Mouse (Mus musculus) forebrain, embryonic 11.5 days (tissue): ENCODE results near the gene Asna1. TPM values are rescaled to one million over a fixed set of nuclear protein-coding genes. Genes with fewer than 3 reads are reported as not detected.

Experiments
- ATAC-seq: fragments of 200-750 bp; cut with Nextera tagmentation; replicated peaks from 2 replicates; pipeline ENCODE4 v1.8.0; 2017; ENCODE audit warnings: moderate TSS enrichment; ENCODE audit not compliant: low FRiP score
- DNase-seq: peaks from one replicate; pipeline ENCODE4 v3.0.0-alpha.2; 2017; ENCODE audit warnings: low spot score
- H3K27ac ChIP-seq: fragments of 300-500 bp; sonication (generic); 2 replicates; pipeline ENCODE4 v1.5.1; 2014; ENCODE audit warnings: low read depth, low read length
- H3K27me3 ChIP-seq: fragments of 300-500 bp; sonication (generic); 2 replicates; pipeline ENCODE4 v1.6.1; 2014; ENCODE audit warnings: mild to moderate bottlenecking, low read length, mixed read lengths; ENCODE audit not compliant: control insufficient read depth, insufficient read depth
- H3K36me3 ChIP-seq: fragments of 300-500 bp; sonication (generic); 2 replicates; pipeline ENCODE4 v1.6.1; 2014; ENCODE audit warnings: mild to moderate bottlenecking, low read length, moderate library complexity, mixed read lengths; ENCODE audit not compliant: control insufficient read depth, insufficient read depth
- H3K4me1 ChIP-seq: fragments of 300-500 bp; sonication (generic); replicated peaks from 2 replicates; pipeline ENCODE4 v1.6.1; 2014; ENCODE audit warnings: low read length, mixed read lengths; ENCODE audit not compliant: control insufficient read depth, insufficient read depth
- H3K4me2 ChIP-seq: fragments of 300-500 bp; sonication (generic); 2 replicates; pipeline ENCODE4 v1.6.1; 2014; ENCODE audit warnings: low read depth, mild to moderate bottlenecking, low read length, moderate library complexity, mixed read lengths; ENCODE audit not compliant: severe bottlenecking
- H3K4me3 ChIP-seq: fragments of 300-500 bp; sonication (generic); 2 replicates; pipeline ENCODE4 v1.5.1; 2014; ENCODE audit warnings: low read depth, low read length
- H3K9ac ChIP-seq: fragments of 300-500 bp; sonication (generic); 2 replicates; pipeline ENCODE4 v1.6.1; 2014; ENCODE audit warnings: low read length
- H3K9me3 ChIP-seq: fragments of 300-500 bp; sonication (generic); 2 replicates; pipeline ENCODE4 v1.6.1; 2016; ENCODE audit warnings: low read length, mixed read lengths; ENCODE audit not compliant: control insufficient read depth
- WGBS: fragments of 180-500 bp; shearing (Covaris S2); extraction: QIAGEN DNeasy Blood & Tissue Kit; methylation state at CpG from one replicate; pipeline ENCODE4 v1.1.7; 2014; 5-methylcytosine and 5-hydroxymethylcytosine counted together
- polyA plus RNA-seq: library from polyadenylated mRNA; unstranded; fragments of >200 nt; fragmentation: Nextera tagmentation; extraction: Ambion mirVana; gene quantifications from 2 replicates; pipeline ENCODE4 v1.2.1, GENCODE M21; 2014

The Asna1 gene
- polyA plus RNA-seq, 1 experiment from 2014 or later, result 118 TPM

- WGBS, result 25% methylated on average over 2 of the region's 2 CpGs
- Histone ChIP-seq H3K27me3 (no peaks in the 10 kb centered on the region), H3K9ac (peak overlapping the region; percentile 99), H3K4me3 (peak overlapping the region; percentile 98), H3K9me3 (no peaks in the 10 kb centered on the region), H3K4me2 (peak overlapping the region; percentile 80), H3K36me3 (peaks cover 15% of the 10 kb centered on the region; the same call in 1 of the 2 replicates), H3K4me1 (peaks cover 18% of the 10 kb centered on the region), H3K27ac (no peak overlapping the region)
- no peak for DNase-seq
- ATAC-seq, result no peak
Observed at GRCm38 (mm10) chr8:85027922-85028321, 2.8 kb upstream of the Asna1 start.

- no peaks in the 10 kb centered on the region for H3K27me3 ChIP-seq
- 1% methylated on average over 13 of the region's 13 CpGs for WGBS
- peaks cover 15% of the 10 kb centered on the region; the same call in 1 of the 2 replicates for H3K36me3 ChIP-seq
- peak overlapping the region; percentile 98 for H3K4me3 ChIP-seq
- H3K9me3 ChIP-seq, result no peaks in the 10 kb centered on the region
- peak overlapping the region; percentile 81; the same call in 1 of the 2 replicates for H3K27ac ChIP-seq
- no peak for DNase-seq
- ATAC-seq, result no peak
- H3K4me2 ChIP-seq, result peak overlapping the region; percentile 80
- peak overlapping the region; percentile 99 for H3K9ac ChIP-seq
- H3K4me1 ChIP-seq, result peaks cover 18% of the 10 kb centered on the region
Observed at GRCm38 (mm10) chr8:85027516-85027855, 2.4 kb upstream of the Asna1 start.

- peak within 1 kb of the TSS; percentile 98 for H3K4me3 ChIP-seq
- peak within 1 kb of the TSS; percentile 99 for H3K9ac ChIP-seq
- H3K4me1 ChIP-seq, result peaks cover 18% of the 10 kb centered on the region
- DNase-seq (peak; percentile 96), ATAC-seq (peak; percentile 84)
- under 1% methylated on average over 68 of the region's 75 CpGs for WGBS
- peaks cover 15% of the 10 kb centered on the region; the same call in 1 of the 2 replicates for H3K36me3 ChIP-seq
- H3K27me3 ChIP-seq, result no peaks in the 10 kb centered on the region
- H3K9me3 ChIP-seq, result no peaks in the 10 kb centered on the region
- H3K27ac ChIP-seq, result peak within 1 kb of the TSS; percentile 81
- peak within 1 kb of the TSS; percentile 93 for H3K4me2 ChIP-seq
Observed at GRCm38 (mm10) chr8:85026670-85027515, 1.8 kb upstream of the Asna1 start, which contains the start of gene Trir. TSS of gene Trir (plus strand) at chr8:85026823.

- no peaks in the 10 kb centered on the region for H3K27me3 ChIP-seq
- no peaks in the 10 kb centered on the region for H3K9me3 ChIP-seq
- peaks cover 7% of the 10 kb centered on the region; the same call in 1 of the 2 replicates for H3K36me3 ChIP-seq
- H3K4me2 ChIP-seq, result peak overlapping the region; percentile 6; the same call in 1 of the 2 replicates
- 99% methylated on average over 3 of the region's 3 CpGs for WGBS
- no peak overlapping the region; the same call in 1 of the 2 replicates for H3K4me3 ChIP-seq
- no peak overlapping the region for H3K9ac ChIP-seq
- DNase-seq, result peak; percentile 47
- ATAC-seq, result no peak
- H3K27ac ChIP-seq, result no peak overlapping the region
- H3K4me1 ChIP-seq, result peaks cover 18% of the 10 kb centered on the region
Observed at GRCm38 (mm10) chr8:85023846-85024245, 1.2 kb downstream of the Asna1 start.

GRCm38 (mm10) chr8:85021514-85022055 lies 3.5 kb downstream of the Asna1 start:
- WGBS, result 97% methylated on average over 3 of the region's 3 CpGs
- Histone ChIP-seq H3K4me1 (peaks cover 9% of the 10 kb centered on the region), H3K36me3 (peaks cover 7% of the 10 kb centered on the region; the same call in 1 of the 2 replicates), H3K9ac (no peak overlapping the region), H3K4me3 (no peak overlapping the region), H3K27me3 (no peaks in the 10 kb centered on the region), H3K4me2 (no peak overlapping the region), H3K9me3 (no peaks in the 10 kb centered on the region), H3K27ac (no peak overlapping the region)
- ATAC-seq, result no peak
- peak; percentile 32 for DNase-seq

- H3K9me3 ChIP-seq, result no peaks in the 10 kb centered on the region
- ATAC-seq (no peak), DNase-seq (no peak)
- peaks cover 3% of the 10 kb centered on the region; the same call in 1 of the 2 replicates for H3K27me3 ChIP-seq
- H3K9ac ChIP-seq, result no peak overlapping the region
- no peak overlapping the region for H3K4me3 ChIP-seq
- H3K27ac ChIP-seq, result no peak overlapping the region
- 0 out of 2 replicates have a peak, but pooled peaks cover 1% of the 10 kb centered on the region for H3K4me1 ChIP-seq
- WGBS, result 22% methylated on average over 5 of the region's 5 CpGs
- H3K4me2 ChIP-seq, result no peak overlapping the region
- H3K36me3 ChIP-seq, result peaks cover 2% of the 10 kb centered on the region; the same call in 1 of the 2 replicates
Observed at GRCm38 (mm10) chr8:85017209-85017608, 7.9 kb downstream of the Asna1 start.

- WGBS, result 70% methylated on average over 10 of the region's 10 CpGs
- peaks cover 2% of the 10 kb centered on the region; the same call in 1 of the 2 replicates for H3K36me3 ChIP-seq
- no peak overlapping the region for H3K9ac ChIP-seq
- H3K4me3 ChIP-seq, result no peak overlapping the region
- H3K9me3 ChIP-seq, result no peaks in the 10 kb centered on the region
- H3K4me2 ChIP-seq, result no peak overlapping the region
- H3K27ac ChIP-seq, result no peak overlapping the region
- 0 out of 2 replicates have a peak, but pooled peaks cover 1% of the 10 kb centered on the region for H3K4me1 ChIP-seq
- H3K27me3 ChIP-seq, result peaks cover 4% of the 10 kb centered on the region; the same call in 1 of the 2 replicates
- ATAC-seq (no peak), DNase-seq (no peak)
Observed at GRCm38 (mm10) chr8:85016724-85017123, 8.4 kb downstream of the Asna1 start.

- H3K4me3 ChIP-seq, result peak within 1 kb of the TSS; percentile 22
- 0 out of 2 replicates have a peak, but pooled peaks cover 1% of the 10 kb centered on the region for H3K4me1 ChIP-seq
- H3K36me3 ChIP-seq, result peaks cover 2% of the 10 kb centered on the region; the same call in 1 of the 2 replicates
- DNase-seq (no peak), ATAC-seq (no peak)
- no peaks in the 10 kb centered on the region for H3K9me3 ChIP-seq
- H3K27me3 ChIP-seq, result peaks cover 16% of the 10 kb centered on the region
- H3K9ac ChIP-seq, result peak within 1 kb of the TSS; percentile 46; the same call in 1 of the 2 replicates
- 53% methylated on average over 2 of the region's 2 CpGs for WGBS
- no peak within 1 kb of the TSS for H3K27ac ChIP-seq
- H3K4me2 ChIP-seq, result peak within 1 kb of the TSS; percentile 64
Observed at GRCm38 (mm10) chr8:85014431-85014830, 10.7 kb downstream of the Asna1 start, which contains the start of gene Best2. TSS of gene Best2 (minus strand) at chr8:85014531.
